Comparison of ENCODE assay signal across 23 mouse cellular contexts in the genomic region with DNA sequence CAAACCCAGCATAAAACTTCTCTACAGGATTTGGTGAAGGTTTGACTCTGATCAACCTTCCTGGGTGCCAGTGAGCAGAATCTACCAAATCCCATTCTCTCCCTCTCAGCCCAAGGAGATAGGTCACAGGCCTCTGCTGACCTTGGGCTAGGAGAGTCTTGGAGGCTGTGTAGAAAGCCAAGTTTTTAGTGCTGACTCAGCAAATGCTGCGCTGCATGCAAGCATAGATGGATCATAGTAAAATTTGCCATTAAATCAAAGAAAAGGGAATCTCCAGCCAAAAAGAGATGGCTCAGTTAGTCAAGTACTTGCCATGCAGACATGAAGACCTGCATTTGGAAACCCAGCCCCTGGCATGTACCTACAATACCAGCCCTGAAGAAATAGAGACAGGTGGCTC.
"Had no signal": no experiment of that assay in that cellular context is flagged by ENCODE, and none has a peak within 500 bp of the region (broad histone marks: within the 10 kb centered on the region; RNA-seq: fewer than 3 reads in every experiment).

No protein-coding gene starts in this region.

- H3K4me2 ChIP-seq: liver, embryonic 15.5 days; lung, embryonic 15.5 days; midbrain, embryonic 11.5 days; midbrain, embryonic 13.5 days; midbrain, embryonic 15.5 days; neural tube, embryonic 13.5 days; neural tube, embryonic 15.5 days had no signal

- H3K9me3 ChIP-seq: liver, embryonic 15.5 days; lung, embryonic 15.5 days; megakaryocyte, embryonic 14.5 days; midbrain, embryonic 13.5 days; midbrain, embryonic 15.5 days; neural tube, embryonic 13.5 days; neural tube, embryonic 15.5 days had no signal

- H3K27ac ChIP-seq: liver, embryonic 15.5 days; lung, embryonic 15.5 days; macrophage; midbrain, embryonic 13.5 days; midbrain, embryonic 15.5 days; neural tube, embryonic 13.5 days; neural tube, embryonic 15.5 days had no signal

- H3K4me1 ChIP-seq: liver, embryonic 15.5 days; lung, embryonic 15.5 days; megakaryocyte, embryonic 14.5 days; midbrain, embryonic 13.5 days; neural tube, embryonic 13.5 days; neural tube, embryonic 15.5 days had no signal

- DNase-seq: liver, postnatal 0 days; lung, adult 2 months; lung, postnatal 14 days; lung, postnatal 36 days; retina, postnatal 1 day; right cerebral cortex, adult 18-20 months; right cerebral cortex, postnatal 25 days; right cerebral cortex, postnatal 4 days; spleen, adult 18-20 months; thymus, adult 18-20 months; thymus, postnatal 14 days; thymus, postnatal 36 days had no signal

- H3K4me3 ChIP-seq: liver, embryonic 15.5 days; lung, embryonic 15.5 days; megakaryocyte, embryonic 14.5 days; midbrain, embryonic 13.5 days; midbrain, embryonic 15.5 days; myocyte; neural tube, embryonic 13.5 days; neural tube, embryonic 15.5 days had no signal

- H3K27me3 ChIP-seq: liver, embryonic 15.5 days; lung, embryonic 15.5 days; megakaryocyte, embryonic 14.5 days; midbrain, embryonic 13.5 days; midbrain, embryonic 15.5 days; neural tube, embryonic 13.5 days; neural tube, embryonic 15.5 days had no signal

- H3K36me3 ChIP-seq: liver, embryonic 15.5 days; lung, embryonic 15.5 days; midbrain, embryonic 13.5 days; midbrain, embryonic 15.5 days; neural tube, embryonic 13.5 days; neural tube, embryonic 15.5 days had no signal

- ATAC-seq: liver, postnatal 0 days; lung, postnatal 0 days; midbrain, embryonic 13.5 days; midbrain, embryonic 15.5 days had no signal

- H3K9ac ChIP-seq: liver, embryonic 15.5 days; liver, postnatal 0 days; lung, embryonic 15.5 days; midbrain, embryonic 13.5 days; midbrain, embryonic 15.5 days; neural tube, embryonic 13.5 days; neural tube, embryonic 15.5 days had no signal
